Mouse (Mus musculus) lung, adult 2 months (tissue): ENCODE measurements around the gene Ccl25.

Experiments
- CTCF ChIP-seq: fragments of 200-500 bp; IDR thresholded peaks from 2 replicates; pipeline ENCODE4 v1.5.1; 2011; ENCODE audit warnings: mild to moderate bottlenecking, low read length, control low read depth; ENCODE audit not compliant: insufficient read depth
- POLR2A ChIP-seq: fragments of 200-500 bp; IDR thresholded peaks from 2 replicates; pipeline ENCODE4 v1.6.1; 2011; ENCODE audit warnings: low read depth, mild to moderate bottlenecking, control low read depth, low read length, borderline replicate concordance; ENCODE audit errors: extremely low read depth

DNA sequence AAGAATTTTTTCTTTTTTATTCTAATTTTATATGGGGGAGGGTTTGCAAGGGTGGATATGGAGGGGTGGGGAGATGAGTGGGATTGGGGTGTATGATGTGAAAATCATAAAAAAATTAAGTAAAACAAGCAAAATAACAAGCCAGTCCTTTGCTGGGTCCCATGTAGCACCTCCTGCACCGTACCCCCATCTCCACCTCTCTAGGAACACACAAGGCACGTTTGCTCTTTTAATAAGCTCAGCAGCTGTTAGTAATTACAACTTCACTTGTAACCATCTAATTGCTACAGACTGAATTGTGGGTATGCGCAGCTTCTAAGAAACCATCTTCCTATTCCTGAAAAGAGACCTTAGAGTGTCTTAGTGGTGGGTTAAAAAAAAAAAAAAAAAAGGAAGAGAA, 15.2 kb downstream of the Ccl25 start:
- TF ChIP-seq POLR2A (no peak), CTCF (no peak)
